Mouse (Mus musculus): ENCODE measurements at regions not wholly inside any gene's neighbourhood (a gene's known extent, or its start where the extent isn't known, plus 50 kb on each side); places are given as distances from the start of the nearest gene placed in this dataset.

DNA sequence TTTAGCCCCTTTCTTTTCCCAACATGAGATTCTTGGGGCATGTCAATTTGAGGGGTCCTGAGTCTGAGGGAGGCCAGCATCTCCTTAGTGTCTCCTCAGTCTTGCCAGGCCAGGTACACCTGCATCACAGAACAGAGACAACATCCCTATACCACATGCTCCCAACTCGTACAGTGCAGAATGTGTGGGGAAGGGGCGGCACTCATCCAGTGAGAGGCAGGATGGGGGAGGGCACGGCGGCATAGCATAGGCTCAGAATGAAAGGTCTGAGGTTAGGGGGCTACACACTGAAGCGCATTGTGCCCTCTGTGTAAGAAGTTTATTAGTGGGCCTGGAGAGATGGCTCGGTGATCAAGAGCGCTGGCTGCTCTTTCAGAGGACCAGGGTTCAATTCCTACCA is 256.4 kb upstream of the Hs6st1 start:
- H3K27me3 ChIP-seq (ENCODE audit: control insufficient read depth, insufficient read depth, low read length), result no peaks in the 10 kb centered on the region
- no peak overlapping the region for H3K9ac ChIP-seq (ENCODE audit: low read depth, low read length)
- ATAC-seq (ENCODE audit: low FRiP score, low TSS enrichment), result no peak
- no peaks in the 10 kb centered on the region for H3K4me1 ChIP-seq (ENCODE audit: control insufficient read depth, insufficient read depth, low read length)
- H3K36me3 ChIP-seq (ENCODE audit: control insufficient read depth, insufficient read depth, low read length), result no peaks in the 10 kb centered on the region
- H3K27ac ChIP-seq (ENCODE audit: low read depth, low read length), result no peak overlapping the region
- H3K9me3 ChIP-seq (ENCODE audit: control insufficient read depth, low read length), result no peaks in the 10 kb centered on the region
- no peak overlapping the region for H3K4me2 ChIP-seq (replicated peaks; ENCODE audit: low read depth, low read length)
- WGBS, result 92% methylated on average over 7 of the region's 7 CpGs
- no peak overlapping the region for H3K4me3 ChIP-seq (ENCODE audit: low read length)

- 83% methylated on average over 5 of the region's 5 CpGs for WGBS
- Histone ChIP-seq H3K4me2 (replicated peaks; ENCODE audit: low read depth, low read length) (no peak overlapping the region), H3K9ac (ENCODE audit: low read depth, low read length) (no peak overlapping the region), H3K4me3 (ENCODE audit: low read length) (no peak overlapping the region), H3K9me3 (ENCODE audit: control insufficient read depth, low read length) (no peaks in the 10 kb centered on the region), H3K4me1 (ENCODE audit: control insufficient read depth, insufficient read depth, low read length) (no peaks in the 10 kb centered on the region), H3K36me3 (ENCODE audit: control insufficient read depth, insufficient read depth, low read length) (no peaks in the 10 kb centered on the region), H3K27ac (ENCODE audit: low read depth, low read length) (no peak overlapping the region), H3K27me3 (ENCODE audit: control insufficient read depth, insufficient read depth, low read length) (no peaks in the 10 kb centered on the region)
- no peak for ATAC-seq (ENCODE audit: low FRiP score, low TSS enrichment)
Measured at GRCm38 (mm10) chr1:35813625-35814024, 254.6 kb upstream of the Hs6st1 start.

- no peak for ATAC-seq (ENCODE audit: low FRiP score, low TSS enrichment)
- Histone ChIP-seq H3K9me3 (ENCODE audit: control insufficient read depth, low read length) (no peaks in the 10 kb centered on the region), H3K36me3 (ENCODE audit: control insufficient read depth, insufficient read depth, low read length) (no peaks in the 10 kb centered on the region), H3K27me3 (ENCODE audit: control insufficient read depth, insufficient read depth, low read length) (no peaks in the 10 kb centered on the region), H3K4me3 (ENCODE audit: low read length) (no peak overlapping the region), H3K4me2 (replicated peaks; ENCODE audit: low read depth, low read length) (no peak overlapping the region), H3K27ac (ENCODE audit: low read depth, low read length) (no peak overlapping the region), H3K4me1 (ENCODE audit: control insufficient read depth, insufficient read depth, low read length) (no peaks in the 10 kb centered on the region), H3K9ac (ENCODE audit: low read depth, low read length) (no peak overlapping the region)
- 53% methylated on average over 9 of the region's 9 CpGs for WGBS
Measured at GRCm38 (mm10) chr1:35814207-35814606, 254.0 kb upstream of the Hs6st1 start.

- no peak overlapping the region for H3K9ac ChIP-seq (ENCODE audit: low read depth, low read length)
- ATAC-seq (ENCODE audit: low FRiP score, low TSS enrichment), result no peak
Measured at GRCm38 (mm10) chr1:35814751-35815150, 253.4 kb upstream of the Hs6st1 start.

DNA sequence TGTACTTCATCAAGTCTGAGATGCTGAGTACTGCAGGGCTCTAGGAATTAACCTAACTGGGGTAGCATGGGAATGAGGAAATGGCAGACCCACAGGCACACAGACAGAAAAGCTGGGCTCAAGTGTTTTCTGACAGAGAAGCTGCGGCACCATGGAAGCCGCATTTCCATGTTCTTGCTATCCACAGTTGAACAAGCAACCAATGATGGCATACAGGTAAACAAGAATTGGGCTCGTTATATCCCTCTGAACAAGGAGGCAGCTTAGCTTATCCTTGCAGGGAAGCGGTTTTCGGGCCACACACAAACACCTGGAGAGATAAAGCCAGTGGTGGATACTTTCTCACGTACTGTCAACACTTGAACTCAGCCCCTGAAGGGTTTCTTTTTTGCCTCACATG is 246.4 kb upstream of the Hs6st1 start:
- Histone ChIP-seq H3K27me3 (ENCODE audit: control insufficient read depth, insufficient read depth, low read length) (no peaks in the 10 kb centered on the region), H3K36me3 (ENCODE audit: control insufficient read depth, insufficient read depth, low read length) (no peaks in the 10 kb centered on the region), H3K4me3 (ENCODE audit: low read length) (no peak overlapping the region), H3K4me1 (ENCODE audit: control insufficient read depth, insufficient read depth, low read length) (peaks cover 4% of the 10 kb centered on the region; the same call in 1 of the 2 replicates), H3K4me2 (replicated peaks; ENCODE audit: low read depth, low read length) (no peak overlapping the region), H3K9ac (ENCODE audit: low read depth, low read length) (no peak overlapping the region), H3K9me3 (ENCODE audit: control insufficient read depth, low read length) (no peaks in the 10 kb centered on the region), H3K27ac (ENCODE audit: low read depth, low read length) (no peak overlapping the region)
- ATAC-seq (ENCODE audit: low FRiP score, low TSS enrichment), result no peak
- WGBS, result 99% methylated on average over 6 of the region's 6 CpGs

More at GRCm38 (mm10) chr1:35814751-35815150, 253.4 kb upstream of the Hs6st1 start:
- Histone ChIP-seq H3K27me3 (ENCODE audit: control insufficient read depth, insufficient read depth, low read length) (no peaks in the 10 kb centered on the region), H3K4me1 (ENCODE audit: control insufficient read depth, insufficient read depth, low read length) (no peaks in the 10 kb centered on the region), H3K4me2 (replicated peaks; ENCODE audit: low read depth, low read length) (no peak overlapping the region), H3K27ac (ENCODE audit: low read depth, low read length) (no peak overlapping the region), H3K36me3 (ENCODE audit: control insufficient read depth, insufficient read depth, low read length) (no peaks in the 10 kb centered on the region), H3K9me3 (ENCODE audit: control insufficient read depth, low read length) (no peaks in the 10 kb centered on the region), H3K4me3 (ENCODE audit: low read length) (no peak overlapping the region)
- 76% methylated on average over 3 of the region's 3 CpGs for WGBS

- no peaks in the 10 kb centered on the region for H3K27me3 ChIP-seq (ENCODE audit: control insufficient read depth, insufficient read depth, low read length)
- no peaks in the 10 kb centered on the region for H3K36me3 ChIP-seq (ENCODE audit: control insufficient read depth, insufficient read depth, low read length)
- no peaks in the 10 kb centered on the region for H3K9me3 ChIP-seq (ENCODE audit: control insufficient read depth, low read length)
- ATAC-seq (ENCODE audit: low FRiP score, low TSS enrichment), result no peak
- 50% methylated on average over 19 of the region's 19 CpGs for WGBS
- peaks cover 4% of the 10 kb centered on the region; the same call in 1 of the 2 replicates for H3K4me1 ChIP-seq (ENCODE audit: control insufficient read depth, insufficient read depth, low read length)
- no peak overlapping the region for H3K4me2 ChIP-seq (replicated peaks; ENCODE audit: low read depth, low read length)
- H3K4me3 ChIP-seq (ENCODE audit: low read length), result no peak overlapping the region
- H3K27ac ChIP-seq (ENCODE audit: low read depth, low read length), result no peak overlapping the region
- no peak overlapping the region for H3K9ac ChIP-seq (ENCODE audit: low read depth, low read length)
Measured at GRCm38 (mm10) chr1:35822376-35823202, 245.6 kb upstream of the Hs6st1 start.

- Histone ChIP-seq H3K36me3 (ENCODE audit: control insufficient read depth, insufficient read depth, low read length) (no peaks in the 10 kb centered on the region), H3K4me3 (ENCODE audit: low read length) (no peak overlapping the region), H3K27ac (ENCODE audit: low read depth, low read length) (no peak overlapping the region), H3K4me2 (replicated peaks; ENCODE audit: low read depth, low read length) (no peak overlapping the region), H3K27me3 (ENCODE audit: control insufficient read depth, insufficient read depth, low read length) (no peaks in the 10 kb centered on the region), H3K4me1 (ENCODE audit: control insufficient read depth, insufficient read depth, low read length) (peaks cover 4% of the 10 kb centered on the region; the same call in 1 of the 2 replicates), H3K9me3 (ENCODE audit: control insufficient read depth, low read length) (no peaks in the 10 kb centered on the region), H3K9ac (ENCODE audit: low read depth, low read length) (no peak overlapping the region)
- ATAC-seq (ENCODE audit: low FRiP score, low TSS enrichment), result no peak
- WGBS, result 93% methylated on average over 4 of the region's 4 CpGs
Measured at GRCm38 (mm10) chr1:35823496-35823895, 244.7 kb upstream of the Hs6st1 start.

DNA sequence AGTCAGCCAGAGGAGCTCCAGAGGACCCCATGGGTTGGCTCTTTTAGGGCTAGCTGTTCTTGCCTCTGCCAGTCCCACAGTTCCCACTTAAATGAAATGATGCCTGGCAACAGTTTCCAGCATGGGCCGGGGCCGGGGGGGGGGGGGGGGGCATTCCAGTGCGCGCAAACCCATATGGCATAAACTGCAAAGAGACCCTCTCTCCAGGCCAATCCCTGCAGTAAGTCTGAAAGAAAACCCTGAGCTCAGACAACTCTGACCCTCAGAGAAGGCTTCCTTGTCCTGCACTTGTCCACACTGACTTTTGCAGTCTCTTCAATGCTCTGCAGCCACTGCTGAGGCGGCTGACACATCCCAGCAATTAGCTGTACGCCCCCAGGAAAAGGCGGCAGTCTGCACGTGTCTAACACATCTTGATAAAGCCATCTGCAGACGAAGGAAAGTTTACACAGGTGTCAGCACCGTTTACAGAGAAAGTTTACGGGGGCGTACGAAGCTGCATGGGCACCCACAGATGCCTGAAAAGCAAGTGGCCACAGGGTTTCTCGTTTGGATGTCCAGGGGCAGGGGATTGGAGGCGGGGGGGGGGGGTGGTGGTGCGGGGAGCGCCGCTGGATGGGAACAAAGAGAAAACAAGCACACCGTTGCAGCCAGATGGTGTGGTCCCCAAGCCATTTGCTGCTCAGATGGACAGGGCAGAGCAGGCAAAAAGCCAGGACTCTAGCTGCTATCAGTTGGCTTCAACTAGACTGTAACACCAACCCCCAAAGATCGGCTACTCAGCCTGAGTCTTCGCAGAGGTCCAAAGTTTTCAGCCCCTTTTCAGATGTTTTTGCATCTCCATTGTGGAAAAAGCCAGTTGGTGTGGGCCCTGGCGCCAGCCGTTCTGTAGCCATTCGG is 244.0 kb upstream of the Hs6st1 start:
- H3K27ac ChIP-seq (ENCODE audit: low read depth, low read length), result no peak overlapping the region
- H3K4me1 ChIP-seq (ENCODE audit: control insufficient read depth, insufficient read depth, low read length), result peaks cover 4% of the 10 kb centered on the region; the same call in 1 of the 2 replicates
- WGBS, result 48% methylated on average over 21 of the region's 24 CpGs
- no peak overlapping the region for H3K4me3 ChIP-seq (ENCODE audit: low read length)
- no peaks in the 10 kb centered on the region for H3K9me3 ChIP-seq (ENCODE audit: control insufficient read depth, low read length)
- H3K9ac ChIP-seq (ENCODE audit: low read depth, low read length), result no peak overlapping the region
- H3K4me2 ChIP-seq (replicated peaks; ENCODE audit: low read depth, low read length), result no peak overlapping the region
- H3K36me3 ChIP-seq (ENCODE audit: control insufficient read depth, insufficient read depth, low read length), result no peaks in the 10 kb centered on the region
- ATAC-seq (ENCODE audit: low FRiP score, low TSS enrichment), result no peak
- H3K27me3 ChIP-seq (ENCODE audit: control insufficient read depth, insufficient read depth, low read length), result no peaks in the 10 kb centered on the region

- no peak overlapping the region for H3K9ac ChIP-seq (ENCODE audit: low read depth, low read length)
- WGBS, result 69% methylated on average over 10 of the region's 10 CpGs
- no peaks in the 10 kb centered on the region for H3K27me3 ChIP-seq (ENCODE audit: control insufficient read depth, insufficient read depth, low read length)
- H3K4me3 ChIP-seq (ENCODE audit: low read length), result no peak overlapping the region
- ATAC-seq (ENCODE audit: low FRiP score, low TSS enrichment), result no peak
- H3K4me2 ChIP-seq (replicated peaks; ENCODE audit: low read depth, low read length), result no peak overlapping the region
- H3K27ac ChIP-seq (ENCODE audit: low read depth, low read length), result no peak overlapping the region
- no peaks in the 10 kb centered on the region for H3K9me3 ChIP-seq (ENCODE audit: control insufficient read depth, low read length)
- H3K36me3 ChIP-seq (ENCODE audit: control insufficient read depth, insufficient read depth, low read length), result no peaks in the 10 kb centered on the region
- H3K4me1 ChIP-seq (ENCODE audit: control insufficient read depth, insufficient read depth, low read length), result peaks cover 4% of the 10 kb centered on the region; the same call in 1 of the 2 replicates
Measured at GRCm38 (mm10) chr1:35825531-35825966, 242.7 kb upstream of the Hs6st1 start.

Data from kidney, embryonic 14.5 days (tissue).